Mouse (Mus musculus): ENCODE measurements around the gene Col15a1. TPM values are rescaled to one million over a fixed set of nuclear protein-coding genes. Genes with fewer than 3 reads are reported as not detected.

Gene Col15a1
- polyA plus RNA-seq, 2 experiments = 0.29 to 0.40 TPM

GRCm38 (mm10) chr4:47203643-47204042 lies 4.3 kb upstream of the Col15a1 start:
- Histone ChIP-seq H3K9me3 (ENCODE audit: control insufficient read depth, low read length) (no peaks in the 10 kb centered on the region), H3K4me1 (replicated peaks; ENCODE audit: control insufficient read depth in 2 of 2, insufficient read depth in 2 of 2, low read length in 1 of 2) (no peaks in the 10 kb centered on the region), H3K4me3 (ENCODE audit: insufficient read depth in 1 of 2, low read depth in 2 of 2, low read length in 2 of 2) (no peak overlapping the region), H3K36me3 (replicated peaks; ENCODE audit: control insufficient read depth, insufficient read depth, low read depth) (no peaks in the 10 kb centered on the region), H3K27me3 (ENCODE audit: control insufficient read depth, insufficient read depth, low read length) (peaks cover 14% of the 10 kb centered on the region), H3K9ac (replicated peaks) (no peak overlapping the region), H3K4me2 (ENCODE audit: low read depth) (no peak overlapping the region), H3K27ac (no peak overlapping the region)
- DNase-seq (ENCODE audit: low read depth in 3 of 3, low spot score in 3 of 3) (no peak), ATAC-seq (ENCODE audit: insufficient read depth) (no peak)
- 52% methylated on average over 5 of the region's 5 CpGs for WGBS (ENCODE audit: insufficient replicate concordance)
- no peak for TF ChIP-seq EP300 (IDR thresholded peaks at IDR 0.05; ENCODE audit: low read depth)
- TF ChIP-seq CTCF (IDR thresholded peaks at IDR 0.05; ENCODE audit: low read depth) = no peak

DNA sequence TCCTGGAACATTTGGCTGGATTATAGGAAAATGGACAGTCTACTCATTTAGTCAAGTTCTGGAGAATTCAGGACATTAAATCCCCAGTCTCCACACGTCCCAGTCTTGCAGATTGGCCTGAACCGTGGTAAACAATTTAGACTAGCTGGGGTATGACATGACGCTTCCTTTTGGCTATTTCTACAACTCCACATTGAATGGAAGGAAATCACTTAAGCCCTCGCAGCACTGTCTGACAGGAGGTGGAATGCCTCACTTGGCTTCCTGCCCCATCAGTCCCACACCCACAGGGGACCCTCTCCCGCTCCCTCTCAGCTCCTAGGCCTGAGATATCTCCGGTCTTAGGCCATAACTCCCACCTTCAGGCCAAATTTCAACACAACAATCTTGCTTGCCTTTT lies 2.1 kb upstream of the Col15a1 start:
- Histone ChIP-seq H3K27me3 (ENCODE audit: control insufficient read depth, insufficient read depth, low read length) (peaks cover 25% of the 10 kb centered on the region), H3K4me3 (ENCODE audit: insufficient read depth in 1 of 2, low read depth in 2 of 2, low read length in 2 of 2) (no peak overlapping the region), H3K36me3 (replicated peaks; ENCODE audit: control insufficient read depth, insufficient read depth, low read depth) (no peaks in the 10 kb centered on the region), H3K9ac (replicated peaks) (no peak overlapping the region), H3K4me2 (ENCODE audit: low read depth) (no peak overlapping the region), H3K27ac (no peak overlapping the region), H3K9me3 (ENCODE audit: control insufficient read depth, low read length) (no peaks in the 10 kb centered on the region), H3K4me1 (replicated peaks; ENCODE audit: control insufficient read depth in 2 of 2, insufficient read depth in 2 of 2, low read length in 1 of 2) (no peaks in the 10 kb centered on the region)
- no peak for ATAC-seq (ENCODE audit: insufficient read depth)
- TF ChIP-seq CTCF (IDR thresholded peaks at IDR 0.05; ENCODE audit: low read depth) (no peak), EP300 (IDR thresholded peaks at IDR 0.05; ENCODE audit: low read depth) (no peak)
- DNase-seq (ENCODE audit: low read depth in 3 of 3, low spot score in 3 of 3) = no peak
- 20% methylated on average over 6 of the region's 6 CpGs for WGBS (ENCODE audit: insufficient replicate concordance)

- WGBS (ENCODE audit: insufficient replicate concordance) = 4% methylated on average over 40 of the region's 40 CpGs
- peaks cover 25% of the 10 kb centered on the region for H3K27me3 ChIP-seq (ENCODE audit: control insufficient read depth, insufficient read depth, low read length)
- no peak for TF ChIP-seq EP300 (IDR thresholded peaks at IDR 0.05; ENCODE audit: low read depth)
- no peak for TF ChIP-seq CTCF (IDR thresholded peaks at IDR 0.05; ENCODE audit: low read depth)
- DNase-seq (ENCODE audit: low read depth in 3 of 3, low spot score in 3 of 3) (no peak), ATAC-seq (ENCODE audit: insufficient read depth) (no peak)
- no peak overlapping the region for H3K4me3 ChIP-seq (ENCODE audit: insufficient read depth in 1 of 2, low read depth in 2 of 2, low read length in 2 of 2)
- H3K9me3 ChIP-seq (ENCODE audit: control insufficient read depth, low read length) = no peaks in the 10 kb centered on the region
- no peak overlapping the region for H3K9ac ChIP-seq (replicated peaks)
- H3K4me2 ChIP-seq (ENCODE audit: low read depth) = no peak overlapping the region; the same call in 1 of the 2 replicates
- H3K36me3 ChIP-seq (replicated peaks; ENCODE audit: control insufficient read depth, insufficient read depth, low read depth) = no peaks in the 10 kb centered on the region
- no peak overlapping the region for H3K27ac ChIP-seq
- no peaks in the 10 kb centered on the region for H3K4me1 ChIP-seq (replicated peaks; ENCODE audit: control insufficient read depth in 2 of 2, insufficient read depth in 2 of 2, low read length in 1 of 2)
Measured at GRCm38 (mm10) chr4:47208421-47208991, 545 bp downstream of the Col15a1 start.

DNA sequence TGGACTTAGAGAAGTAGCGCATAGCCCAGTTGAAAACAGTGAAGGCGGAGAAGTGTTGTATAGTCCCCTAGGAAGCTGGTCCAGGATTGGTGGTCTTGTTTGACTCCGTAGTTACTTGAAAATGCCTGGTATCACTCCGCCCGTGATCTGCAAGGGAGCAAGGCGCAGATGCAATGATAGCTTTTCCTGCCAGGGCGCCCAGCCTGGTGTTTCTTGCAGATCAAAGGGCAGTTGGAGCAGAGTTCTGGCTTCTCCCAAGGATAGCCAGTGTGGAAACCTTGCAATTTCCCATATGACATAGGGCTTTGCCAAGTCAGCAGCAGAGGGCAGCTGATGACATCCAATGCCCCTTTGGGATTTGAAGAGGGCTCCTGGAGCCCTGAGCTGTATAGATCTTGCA lies 1.5 kb downstream of the Col15a1 start:
- TF ChIP-seq EP300 (IDR thresholded peaks at IDR 0.05; ENCODE audit: low read depth) (no peak), CTCF (IDR thresholded peaks at IDR 0.05; ENCODE audit: low read depth) (no peak)
- Histone ChIP-seq H3K9ac (replicated peaks) (no peak overlapping the region), H3K36me3 (replicated peaks; ENCODE audit: control insufficient read depth, insufficient read depth, low read depth) (no peaks in the 10 kb centered on the region), H3K27ac (no peak overlapping the region), H3K27me3 (ENCODE audit: control insufficient read depth, insufficient read depth, low read length) (peaks cover 25% of the 10 kb centered on the region), H3K4me1 (replicated peaks; ENCODE audit: control insufficient read depth in 2 of 2, insufficient read depth in 2 of 2, low read length in 1 of 2) (no peaks in the 10 kb centered on the region), H3K9me3 (ENCODE audit: control insufficient read depth, low read length) (no peaks in the 10 kb centered on the region), H3K4me2 (ENCODE audit: low read depth) (no peak overlapping the region), H3K4me3 (ENCODE audit: insufficient read depth in 1 of 2, low read depth in 2 of 2, low read length in 2 of 2) (no peak overlapping the region)
- no peak for ATAC-seq (ENCODE audit: insufficient read depth)
- 60% methylated on average over 7 of the region's 7 CpGs for WGBS (ENCODE audit: insufficient replicate concordance)
- no peak for DNase-seq (ENCODE audit: low read depth in 3 of 3, low spot score in 3 of 3)

- no peak overlapping the region for H3K27ac ChIP-seq
- no peaks in the 10 kb centered on the region for H3K27me3 ChIP-seq (ENCODE audit: control insufficient read depth, insufficient read depth, low read length)
- no peaks in the 10 kb centered on the region for H3K4me1 ChIP-seq (replicated peaks; ENCODE audit: control insufficient read depth in 2 of 2, insufficient read depth in 2 of 2, low read length in 1 of 2)
- H3K4me3 ChIP-seq (ENCODE audit: insufficient read depth in 1 of 2, low read depth in 2 of 2, low read length in 2 of 2) = no peak overlapping the region
- WGBS (ENCODE audit: insufficient replicate concordance) = 77% methylated on average over 1 of the region's 1 CpGs
- ATAC-seq (ENCODE audit: insufficient read depth) (no peak), DNase-seq (ENCODE audit: low read depth in 3 of 3, low spot score in 3 of 3) (no peak)
- no peak overlapping the region for H3K9ac ChIP-seq (replicated peaks)
- no peak for TF ChIP-seq CTCF (IDR thresholded peaks at IDR 0.05; ENCODE audit: low read depth)
- no peak overlapping the region for H3K4me2 ChIP-seq (ENCODE audit: low read depth)
- H3K9me3 ChIP-seq (ENCODE audit: control insufficient read depth, low read length) = no peaks in the 10 kb centered on the region
- no peaks in the 10 kb centered on the region for H3K36me3 ChIP-seq (replicated peaks; ENCODE audit: control insufficient read depth, insufficient read depth, low read depth)
Measured at GRCm38 (mm10) chr4:47218828-47219227, 10.9 kb downstream of the Col15a1 start.

All from liver, embryonic 14.5 days (tissue).